Mouse (Mus musculus) neural tube, embryonic 11.5 days (tissue): ENCODE data around the gene Tlr9. TPM values are rescaled to one million over a fixed set of nuclear protein-coding genes. Genes with fewer than 3 reads are reported as not detected.

Experiments used
- ATAC-seq: fragments of 200-750 bp; cut with Nextera tagmentation; 2 replicates; pipeline ENCODE4 v1.8.0; 2017; ENCODE audit warnings: moderate number of reproducible peaks, mild to moderate bottlenecking, moderate TSS enrichment, moderate library complexity; ENCODE audit not compliant: insufficient read depth, low FRiP score, low TSS enrichment
- DNase-seq: peaks from one replicate; pipeline ENCODE4 v3.0.0-alpha.2; 2015; ENCODE audit warnings: low spot score
- H3K27ac ChIP-seq: fragments of 300-500 bp; sonication (generic); 2 replicates; pipeline ENCODE4 v1.5.1; 2014; ENCODE audit warnings: low read depth, mild to moderate bottlenecking, low read length
- H3K27me3 ChIP-seq: fragments of 300-500 bp; sonication (generic); 2 replicates; pipeline ENCODE4 v1.6.1; 2014; ENCODE audit warnings: mild to moderate bottlenecking, low read length, mixed read lengths; ENCODE audit not compliant: control insufficient read depth, insufficient read depth
- H3K36me3 ChIP-seq: fragments of 300-500 bp; sonication (generic); 2 replicates; pipeline ENCODE4 v1.6.1; 2014; ENCODE audit warnings: mild to moderate bottlenecking, low read length, moderate library complexity, mixed read lengths; ENCODE audit not compliant: control insufficient read depth, insufficient read depth
- H3K4me1 ChIP-seq: fragments of 300-500 bp; sonication (generic); 2 replicates; pipeline ENCODE4 v1.6.1; 2014; ENCODE audit warnings: low read length, mixed read lengths; ENCODE audit not compliant: control insufficient read depth, insufficient read depth
- H3K4me2 ChIP-seq: fragments of 300-500 bp; sonication (generic); 2 replicates; pipeline ENCODE4 v1.6.1; 2014; ENCODE audit warnings: low read depth, mild to moderate bottlenecking, moderate library complexity
- H3K4me3 ChIP-seq: fragments of 300-500 bp; sonication (generic); 2 replicates; pipeline ENCODE4 v1.5.1; 2014; ENCODE audit warnings: low read depth, low read length
- H3K9ac ChIP-seq: fragments of 300-500 bp; sonication (generic); 2 replicates; pipeline ENCODE4 v1.6.1; 2014; ENCODE audit warnings: mild to moderate bottlenecking, low read length
- H3K9me3 ChIP-seq: fragments of 300-500 bp; sonication (generic); 2 replicates; pipeline ENCODE4 v1.6.1; 2016; ENCODE audit warnings: low read length; ENCODE audit not compliant: control insufficient read depth
- WGBS: fragments of 180-500 bp; shearing (Covaris S2); extraction: QIAGEN DNeasy Blood & Tissue Kit; methylation state at CpG from one replicate; pipeline ENCODE4 v1.1.7; 2014; 5-methylcytosine and 5-hydroxymethylcytosine counted together
- polyA plus RNA-seq: library from polyadenylated mRNA; unstranded; fragments of >200 nt; fragmentation: Nextera tagmentation; extraction: Ambion mirVana; gene quantifications from 2 replicates; pipeline ENCODE4 v1.2.1, GENCODE M21; 2014

Tlr9 gene
- polyA plus RNA-seq, 1 experiment from 2014 or later: not detected

GRCm38 (mm10) chr9:106225469-106226150 lies 3.2 kb downstream of the Tlr9 start:
- H3K4me3 ChIP-seq: peak overlapping the region; percentile 29
- peaks cover 4% of the 10 kb centered on the region; the same call in 1 of the 2 replicates for H3K4me1 ChIP-seq
- DNase-seq: no peak
- 63% methylated on average over 24 of the region's 24 CpGs for whole genome bisulfite sequencing
- no peak overlapping the region for H3K27ac ChIP-seq
- ATAC-seq: 0 out of 2 replicates have a peak, but pooled peaks have one; percentile 13
- peak overlapping the region; percentile 50 for H3K9ac ChIP-seq
- H3K4me2 ChIP-seq: peak overlapping the region; percentile 49
- H3K27me3 ChIP-seq: no peaks in the 10 kb centered on the region
- no peaks in the 10 kb centered on the region for H3K36me3 ChIP-seq
- no peaks in the 10 kb centered on the region for H3K9me3 ChIP-seq

GRCm38 (mm10) chr9:106226151-106226682 lies 3.8 kb downstream of the Tlr9 start:
- peak; percentile 58 for ATAC-seq

GRCm38 (mm10) chr9:106227790-106228429 lies 5.5 kb downstream of the Tlr9 start:
- DNase-seq: no peak
- ATAC-seq: no peak
- no peaks in the 10 kb centered on the region for H3K27me3 ChIP-seq
- H3K27ac ChIP-seq: no peak overlapping the region
- no peak overlapping the region for H3K4me2 ChIP-seq
- no peak overlapping the region for H3K9ac ChIP-seq
- H3K9me3 ChIP-seq: no peaks in the 10 kb centered on the region
- H3K4me1 ChIP-seq: peaks cover 4% of the 10 kb centered on the region; the same call in 1 of the 2 replicates
- H3K36me3 ChIP-seq: no peaks in the 10 kb centered on the region; the same call in 1 of the 2 replicates
- 80% methylated on average over 8 of the region's 8 CpGs for WGBS
- no peak overlapping the region for H3K4me3 ChIP-seq

More at GRCm38 (mm10) chr9:106226151-106226682, 3.8 kb downstream of the Tlr9 start:
- Histone ChIP-seq H3K27me3 (no peaks in the 10 kb centered on the region), H3K27ac (no peak overlapping the region), H3K9ac (peak overlapping the region; percentile 50), H3K36me3 (no peaks in the 10 kb centered on the region), H3K4me1 (peaks cover 4% of the 10 kb centered on the region; the same call in 1 of the 2 replicates), H3K9me3 (no peaks in the 10 kb centered on the region), H3K4me2 (peak overlapping the region; percentile 49), H3K4me3 (peak overlapping the region; percentile 29)
- DNase-seq: peak; percentile 68
- 4% methylated on average over 34 of the region's 34 CpGs for whole genome bisulfite sequencing

- no peak overlapping the region for H3K27ac ChIP-seq
- DNase-seq (no peak), ATAC-seq (no peak)
- no peaks in the 10 kb centered on the region for H3K27me3 ChIP-seq
- no peak overlapping the region for H3K9ac ChIP-seq
- peaks cover 4% of the 10 kb centered on the region; the same call in 1 of the 2 replicates for H3K4me1 ChIP-seq
- H3K9me3 ChIP-seq: no peaks in the 10 kb centered on the region
- H3K4me2 ChIP-seq: no peak overlapping the region
- WGBS: 84% methylated on average over 8 of the region's 9 CpGs
- no peak overlapping the region for H3K4me3 ChIP-seq
- H3K36me3 ChIP-seq: peaks cover 6% of the 10 kb centered on the region
Observed at GRCm38 (mm10) chr9:106230051-106230733, 7.8 kb downstream of the Tlr9 start.

- Histone ChIP-seq H3K4me3 (no peak overlapping the region), H3K4me1 (peaks cover 4% of the 10 kb centered on the region; the same call in 1 of the 2 replicates), H3K4me2 (no peak overlapping the region), H3K9me3 (no peaks in the 10 kb centered on the region), H3K36me3 (peaks cover 8% of the 10 kb centered on the region), H3K9ac (no peak overlapping the region), H3K27ac (no peak overlapping the region), H3K27me3 (no peaks in the 10 kb centered on the region)
- WGBS: 69% methylated on average over 3 of the region's 3 CpGs
- DNase-seq (no peak), ATAC-seq (no peak)
Observed at GRCm38 (mm10) chr9:106230734-106231106, 8.3 kb downstream of the Tlr9 start.

GRCm38 (mm10) chr9:106231220-106231619 lies 8.8 kb downstream of the Tlr9 start:
- H3K9me3 ChIP-seq: no peaks in the 10 kb centered on the region
- H3K27me3 ChIP-seq: no peaks in the 10 kb centered on the region
- peaks cover 9% of the 10 kb centered on the region for H3K36me3 ChIP-seq
- DNase-seq: no peak
- H3K9ac ChIP-seq: no peak overlapping the region
- no peak for ATAC-seq
- 76% methylated on average over 7 of the region's 7 CpGs for WGBS
- H3K27ac ChIP-seq: no peak overlapping the region
- no peak overlapping the region for H3K4me3 ChIP-seq
- peaks cover 3% of the 10 kb centered on the region; the same call in 1 of the 2 replicates for H3K4me1 ChIP-seq
- no peak overlapping the region for H3K4me2 ChIP-seq

- H3K27me3 ChIP-seq: no peaks in the 10 kb centered on the region
- H3K36me3 ChIP-seq: peaks cover 12% of the 10 kb centered on the region
- DNase-seq: no peak
- ATAC-seq: no peak
- no peak overlapping the region for H3K27ac ChIP-seq
- H3K4me1 ChIP-seq: no peaks in the 10 kb centered on the region
- WGBS: 89% methylated on average over 4 of the region's 4 CpGs
- no peak overlapping the region for H3K9ac ChIP-seq
- H3K9me3 ChIP-seq: no peaks in the 10 kb centered on the region
- no peak overlapping the region for H3K4me2 ChIP-seq
- H3K4me3 ChIP-seq: no peak overlapping the region
Observed at GRCm38 (mm10) chr9:106231816-106232215, 9.4 kb downstream of the Tlr9 start.

- no peak overlapping the region for H3K27ac ChIP-seq
- DNase-seq (no peak), ATAC-seq (no peak)
- WGBS: 92% methylated on average over 3 of the region's 3 CpGs
- no peaks in the 10 kb centered on the region for H3K27me3 ChIP-seq
- H3K9me3 ChIP-seq: no peaks in the 10 kb centered on the region
- H3K4me2 ChIP-seq: no peak overlapping the region
- no peak overlapping the region for H3K4me3 ChIP-seq
- no peaks in the 10 kb centered on the region for H3K4me1 ChIP-seq
- peaks cover 15% of the 10 kb centered on the region for H3K36me3 ChIP-seq
- no peak overlapping the region for H3K9ac ChIP-seq
Observed at GRCm38 (mm10) chr9:106232956-106233355, 10.6 kb downstream of the Tlr9 start.
